Mouse (Mus musculus): ENCODE measurements around the gene Sap18.
"Not testable (repeated sequence)": the region's sequence is repeated elsewhere in the genome, so short reads cannot be mapped to it uniquely, and the experiment has no call there.

DNA sequence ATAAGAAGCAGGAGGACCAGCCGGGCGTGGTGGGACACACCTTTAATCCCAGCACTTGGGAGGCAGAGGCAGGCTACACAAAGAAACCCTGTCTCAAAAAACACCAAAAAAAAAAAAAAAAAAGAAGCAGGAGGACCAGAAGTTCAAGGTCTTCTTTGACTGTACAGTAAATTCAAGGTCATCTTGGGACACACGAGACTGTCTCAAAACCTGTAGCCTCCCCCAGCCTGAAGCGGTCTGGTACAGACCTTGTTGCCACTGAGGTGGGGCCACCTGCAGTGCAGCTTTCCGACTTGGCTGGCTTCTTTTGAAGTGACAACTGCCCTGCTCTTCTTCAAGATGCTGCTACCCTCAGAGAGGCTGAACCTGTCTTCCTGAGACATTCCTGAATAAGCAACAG is 50.1 kb downstream of the Sap18 start:
- not testable (repeated sequence) for TF ChIP-seq EP300, CTCF (IDR thresholded peaks at IDR 0.05; ENCODE audit: low read depth)
